Mouse (Mus musculus): ENCODE measurements around the gene Gatb. TPM values are rescaled to one million over a fixed set of nuclear protein-coding genes. Genes with fewer than 3 reads are reported as not detected.

Gatb gene
- total RNA-seq, 2 experiments from 2014 or later, result 16.0 to 16.7 TPM

DNA sequence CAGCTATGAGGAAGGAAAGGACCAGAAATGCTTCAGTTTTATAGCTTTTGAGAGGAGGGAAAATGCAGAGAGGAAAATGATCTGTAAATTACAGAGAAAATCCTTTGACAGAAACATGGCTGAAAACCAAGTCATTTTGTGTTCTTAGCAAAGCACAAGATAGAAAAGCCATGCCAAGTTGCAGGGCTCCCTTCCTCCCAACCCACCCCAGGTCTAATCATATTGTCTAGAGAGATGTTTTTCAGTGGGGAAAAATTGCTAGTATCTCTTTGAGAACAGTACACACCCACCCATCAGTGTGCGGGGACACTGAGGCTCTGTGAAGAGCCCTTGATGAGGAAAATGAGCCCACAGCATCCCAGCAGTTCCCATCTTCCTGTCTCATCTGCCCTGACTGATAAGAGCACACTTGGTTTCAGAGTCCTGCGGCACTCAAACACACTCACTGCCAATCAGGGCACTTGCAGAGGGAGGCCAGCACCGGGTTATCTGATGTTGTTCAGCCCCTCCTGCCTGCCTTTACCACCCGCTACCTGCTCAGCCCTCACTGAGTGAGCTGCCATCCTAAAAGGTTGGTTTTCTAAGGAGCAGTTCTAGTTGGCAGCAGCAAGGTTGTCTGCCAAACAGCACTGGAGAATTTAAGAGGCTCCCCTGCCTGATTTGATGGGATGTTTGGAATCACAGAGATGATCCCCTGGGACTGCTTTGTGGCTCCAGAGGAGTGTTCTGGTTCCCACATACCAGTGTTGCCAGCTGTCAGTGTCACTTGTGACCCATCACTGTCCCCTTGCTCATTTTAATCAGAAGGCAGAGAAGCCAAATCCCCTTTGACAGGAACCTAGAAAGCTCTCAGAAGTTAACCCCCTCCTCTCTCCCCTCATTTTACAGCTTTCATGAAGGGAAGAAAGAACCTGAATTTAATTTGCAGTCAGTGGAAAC, 79.1 kb downstream of the Gatb start:
- no peak for DNase-seq (ENCODE audit: low spot score)

DNA sequence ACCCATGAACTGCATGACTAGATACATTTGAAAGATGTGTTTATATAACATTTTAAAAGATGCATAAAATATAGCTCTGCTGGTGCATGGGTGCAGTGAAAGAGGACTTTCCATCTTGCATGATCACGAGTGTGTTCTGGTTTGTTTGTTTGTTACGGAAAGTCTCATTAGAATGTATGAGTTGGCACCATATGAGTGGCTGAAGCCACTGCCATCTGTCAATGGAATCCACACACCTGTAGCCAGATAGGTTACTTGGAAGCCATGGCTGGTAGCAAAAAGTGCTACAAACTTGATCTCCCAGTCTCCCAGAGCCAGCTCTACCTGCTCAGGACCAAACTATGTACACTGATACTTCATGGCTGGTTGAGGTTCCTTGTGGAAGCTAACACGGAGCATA, 81.6 kb downstream of the Gatb start:
- DNase-seq (ENCODE audit: low spot score), result no peak

DNA sequence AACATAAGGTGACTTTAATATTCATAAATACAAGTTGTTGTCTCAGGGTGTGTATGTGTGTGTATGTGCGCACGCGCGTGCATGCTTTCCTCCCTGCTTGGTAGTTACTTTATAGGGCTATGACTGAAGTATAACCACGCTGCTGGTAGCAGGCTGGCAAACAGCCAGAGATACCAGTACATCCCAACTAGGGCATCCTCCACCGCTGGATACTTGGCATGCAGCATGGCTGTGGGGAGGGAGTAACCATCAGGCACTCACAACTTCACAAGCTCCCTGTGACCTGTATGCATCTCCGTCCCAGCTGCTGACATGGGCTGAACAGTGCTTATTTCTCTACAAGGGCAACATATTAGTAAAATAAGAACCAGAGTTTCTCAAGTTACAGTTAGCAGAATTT, 85.8 kb downstream of the Gatb start:
- no peak for DNase-seq (ENCODE audit: low spot score)

DNA sequence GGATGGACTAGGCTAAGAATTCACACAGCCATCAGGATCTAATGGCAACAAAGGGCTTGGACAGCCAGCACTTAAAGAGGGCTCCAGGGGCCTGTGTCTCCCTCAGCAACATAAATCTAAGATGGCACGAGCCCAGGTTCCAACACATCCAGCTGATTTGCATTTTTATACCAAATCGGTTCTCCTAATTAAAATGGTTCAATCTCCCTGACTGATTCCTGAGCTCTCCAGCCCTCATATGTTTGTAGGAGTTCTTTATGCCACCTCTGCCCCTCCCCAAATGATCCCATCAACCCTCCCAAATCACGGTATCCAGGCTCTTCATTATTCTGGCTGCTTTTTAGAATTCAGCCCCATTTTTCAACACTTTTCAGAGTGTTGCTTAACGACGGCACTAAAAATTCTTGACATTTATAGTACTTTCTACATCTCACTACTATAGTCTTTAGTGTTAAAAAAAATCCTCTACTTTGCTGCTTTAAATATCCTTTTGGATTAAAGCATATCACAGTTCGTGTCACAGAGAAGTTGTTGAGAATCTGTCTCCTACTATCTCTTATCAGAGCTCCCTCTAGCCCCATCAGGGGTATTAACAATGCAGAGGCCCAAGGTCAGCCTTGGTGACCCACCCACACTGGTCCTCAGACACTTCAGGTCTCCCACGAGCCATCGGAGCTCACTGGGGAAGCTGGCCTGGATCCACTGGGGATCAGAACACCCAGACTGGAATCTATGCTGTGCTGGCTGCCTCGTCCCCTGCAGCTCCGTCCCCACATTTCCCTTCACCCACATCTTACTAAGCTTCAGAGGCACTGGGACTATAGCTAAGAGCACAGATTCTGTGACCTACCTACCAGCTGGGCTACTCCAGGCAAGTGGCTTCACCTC, 88.3 kb downstream of the Gatb start:
- no peak for DNase-seq (ENCODE audit: low spot score)

DNA sequence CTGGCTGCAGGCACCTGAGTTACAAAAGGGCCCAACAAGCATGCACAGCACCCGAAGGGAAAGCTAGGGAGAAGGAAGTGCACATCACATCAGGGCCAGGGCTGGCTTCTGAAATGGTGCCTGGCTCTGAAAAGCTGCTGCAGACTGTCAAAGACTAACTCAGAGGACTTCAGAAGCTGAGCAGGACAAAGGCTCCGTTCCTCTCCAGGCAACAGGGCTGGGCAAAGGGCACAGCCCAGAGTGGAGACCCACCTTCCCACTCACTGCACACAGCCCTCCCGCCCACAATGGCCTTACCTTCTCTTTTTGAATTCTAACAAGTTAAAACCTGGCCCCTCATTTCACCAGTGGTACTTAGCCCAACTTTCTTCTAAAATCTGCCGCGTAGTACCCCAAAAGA, 89.9 kb downstream of the Gatb start:
- no peak for DNase-seq (ENCODE audit: low spot score)

DNA sequence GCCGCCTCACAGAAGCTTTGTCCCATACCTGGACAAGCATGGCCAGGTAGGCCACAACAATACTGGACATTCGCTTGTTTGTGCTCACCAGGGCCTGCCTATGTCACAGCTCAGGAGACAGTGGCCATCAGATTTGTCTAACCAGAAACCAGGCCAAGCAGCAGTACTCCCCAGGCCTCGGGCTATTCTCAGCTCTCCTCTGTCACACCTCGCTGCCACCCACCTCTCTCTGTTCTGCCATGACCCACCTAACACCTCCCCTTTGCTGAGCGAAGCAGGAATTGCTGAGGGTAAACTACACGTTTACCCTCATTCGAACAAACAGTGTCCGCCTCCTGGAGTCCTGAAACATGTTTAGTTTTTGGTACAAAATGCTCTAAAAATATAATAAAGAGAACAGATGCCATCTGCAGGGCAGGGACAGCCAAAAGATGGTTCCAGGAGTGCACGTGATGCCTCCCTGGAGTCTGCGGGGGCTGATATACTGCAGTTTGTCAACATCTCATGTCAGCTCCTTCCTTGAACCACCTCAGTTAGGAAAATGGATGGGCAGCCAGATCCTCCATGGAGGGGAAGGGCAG, 90.8 kb downstream of the Gatb start:
- DNase-seq (ENCODE audit: low spot score), result no peak

DNA sequence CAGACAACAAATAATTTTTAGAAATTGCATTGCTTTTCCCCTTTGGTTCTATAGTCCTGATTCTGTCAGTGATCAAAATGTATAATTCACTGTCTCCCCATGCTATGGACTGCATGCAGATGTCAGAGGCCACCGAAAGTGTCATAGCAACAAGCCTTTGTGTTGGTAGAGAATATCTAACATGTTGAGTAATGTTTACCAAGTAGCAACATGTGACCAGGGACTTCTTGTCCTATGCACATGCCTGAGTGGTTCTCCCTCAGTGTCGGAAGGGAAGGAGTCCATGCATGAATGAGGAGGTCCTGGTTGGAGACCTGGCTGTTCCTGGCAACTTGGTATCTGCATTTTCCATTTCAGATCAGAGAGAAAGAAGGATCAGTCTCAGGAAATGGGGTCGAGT, 92.2 kb downstream of the Gatb start:
- no peak for DNase-seq (ENCODE audit: low spot score)

DNA sequence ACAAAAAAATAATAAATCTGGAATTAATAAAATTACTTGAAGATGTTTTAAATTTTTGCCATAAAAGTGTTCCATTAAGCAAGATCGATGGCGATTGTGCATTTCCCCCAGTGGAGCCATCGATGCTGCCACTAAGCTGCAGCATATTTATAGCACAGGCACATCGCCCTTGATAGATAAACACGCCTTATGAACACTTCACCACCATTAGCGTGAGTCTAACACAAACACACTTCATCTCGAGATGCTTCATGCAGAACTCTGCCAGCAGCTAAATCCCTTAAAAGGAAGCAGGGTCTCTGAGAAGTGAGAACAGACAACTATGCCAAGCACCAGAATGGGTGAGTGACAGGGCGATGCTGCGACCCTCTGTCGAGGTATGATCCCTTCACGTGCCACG, 92.8 kb downstream of the Gatb start:
- no peak for DNase-seq (ENCODE audit: low spot score)

DNA sequence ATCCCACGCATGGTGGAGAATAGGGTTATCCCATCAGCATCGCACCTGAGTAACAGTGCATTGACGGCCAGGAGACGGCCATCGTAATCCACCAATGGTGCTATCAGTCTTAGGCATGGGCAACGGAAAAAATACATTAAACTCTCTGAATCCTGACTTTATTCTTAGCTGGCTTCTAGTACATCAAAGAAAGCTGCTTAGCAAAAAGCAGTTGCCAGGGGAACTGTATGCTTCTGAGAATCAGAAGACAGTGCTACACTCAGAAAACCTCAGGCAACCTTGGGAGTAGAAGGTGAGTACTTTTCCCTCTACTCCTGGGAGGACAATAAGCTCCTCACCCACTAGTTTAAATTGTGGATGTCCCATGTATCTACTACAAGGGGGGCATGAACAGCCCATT, 93.8 kb downstream of the Gatb start:
- no peak for DNase-seq (ENCODE audit: low spot score)

DNA sequence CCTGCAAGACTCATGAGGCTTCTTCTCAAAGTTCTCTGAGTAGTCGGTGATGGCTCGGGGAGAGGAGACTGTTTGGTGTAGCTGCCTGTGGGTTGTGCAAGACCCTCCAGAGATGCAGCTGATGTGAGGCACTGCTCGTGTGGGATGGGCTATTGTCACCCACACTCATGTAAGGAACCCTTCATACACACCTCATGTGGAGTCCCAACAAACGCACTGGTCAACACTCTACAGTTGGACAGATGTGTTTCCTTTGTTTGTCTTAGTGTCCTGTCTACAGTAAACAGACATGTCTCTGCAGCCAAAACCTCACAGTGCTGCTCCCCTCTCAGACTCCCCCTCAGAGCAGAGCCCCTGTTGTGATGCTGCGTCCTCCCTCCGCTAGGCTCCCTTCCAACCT, 95.9 kb downstream of the Gatb start:
- DNase-seq (ENCODE audit: low spot score), result no peak

DNA sequence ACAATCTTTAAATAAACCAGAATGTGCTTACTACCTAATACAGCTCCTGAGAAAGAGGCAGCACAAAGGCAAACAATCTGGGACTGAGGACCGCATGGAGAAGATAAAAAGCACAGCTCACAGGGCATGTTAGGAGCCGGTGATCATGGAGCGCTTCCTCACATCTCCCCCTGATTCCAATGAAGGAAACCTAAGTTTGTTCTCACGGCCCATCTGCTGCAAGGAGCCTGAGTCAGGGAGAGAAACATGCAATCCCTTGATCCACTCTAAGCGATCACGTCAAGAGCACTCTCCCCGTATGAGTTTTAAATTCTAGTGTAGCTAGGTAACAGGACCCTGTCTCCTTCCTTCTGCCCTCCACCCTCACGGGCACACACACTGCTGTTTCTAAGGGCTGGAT, 103.2 kb downstream of the Gatb start:
- DNase-seq (ENCODE audit: low spot score), result no peak

DNA sequence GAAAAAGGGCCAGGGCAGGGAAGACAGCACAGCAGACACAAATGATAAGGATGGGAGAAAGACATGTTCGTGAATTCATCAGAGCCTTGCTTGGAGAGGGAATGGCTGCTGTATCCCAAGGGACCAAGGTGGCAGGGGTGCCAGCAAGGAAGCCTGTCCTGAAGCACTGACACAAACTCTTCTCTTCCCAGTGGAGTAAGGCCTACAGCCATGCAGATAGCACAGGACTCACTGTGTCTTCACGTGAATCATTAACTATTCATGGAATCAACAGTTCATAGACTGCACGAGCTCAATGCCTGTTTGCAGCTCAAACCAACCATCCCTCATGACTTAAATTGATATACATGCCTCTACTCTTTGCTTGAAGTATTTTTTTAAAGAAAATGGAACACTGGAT, 104.0 kb downstream of the Gatb start:
- DNase-seq (ENCODE audit: low spot score), result no peak

DNA sequence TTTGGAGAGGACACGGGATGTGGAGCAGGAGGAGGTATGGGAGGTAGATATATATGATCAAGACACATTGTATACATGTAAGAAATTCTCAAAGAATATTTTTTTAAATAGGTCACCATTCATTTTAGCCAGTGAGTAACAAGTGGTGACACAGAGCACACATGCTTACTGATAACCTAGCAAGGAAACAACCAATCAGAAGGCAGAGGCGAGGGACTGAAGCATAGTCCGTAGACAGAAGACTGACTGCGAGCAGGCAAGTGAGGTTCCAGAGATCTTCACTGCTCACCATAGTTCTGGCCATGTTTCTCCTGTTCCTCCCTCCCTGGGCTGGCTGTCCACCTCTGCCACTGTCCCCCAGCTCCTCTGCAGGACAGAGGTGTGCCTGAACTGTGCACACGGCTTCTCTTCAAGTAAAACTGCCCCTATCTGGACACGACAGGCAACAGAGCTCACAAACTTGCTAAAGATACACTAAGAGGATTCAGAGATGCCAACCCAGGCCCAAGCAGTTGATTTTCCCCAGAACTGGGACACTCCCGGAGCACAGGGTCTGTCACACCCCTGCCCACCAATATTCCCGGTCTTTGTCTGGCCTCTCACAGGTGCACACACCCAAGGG, 105.5 kb downstream of the Gatb start:
- DNase-seq (ENCODE audit: low spot score), result no peak

DNA sequence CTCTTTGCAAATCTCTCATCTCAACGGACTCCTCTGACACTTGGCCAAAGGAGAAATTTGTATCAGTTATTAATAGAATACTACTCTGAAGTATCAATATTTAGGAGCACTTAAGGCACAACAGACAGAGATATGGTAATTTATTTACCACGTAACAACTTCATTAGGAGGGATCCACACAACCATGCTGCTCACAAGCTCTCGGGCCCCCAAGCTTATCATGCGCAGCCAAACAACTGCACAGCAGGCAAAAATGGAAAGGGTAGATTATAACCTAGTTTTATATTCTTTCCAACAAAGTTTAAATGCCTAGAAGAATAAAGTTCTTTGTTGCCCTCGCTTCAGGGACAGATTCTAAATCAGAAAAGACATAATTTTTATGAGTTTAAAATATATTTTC, 106.0 kb downstream of the Gatb start:
- DNase-seq (ENCODE audit: low spot score), result no peak

DNA sequence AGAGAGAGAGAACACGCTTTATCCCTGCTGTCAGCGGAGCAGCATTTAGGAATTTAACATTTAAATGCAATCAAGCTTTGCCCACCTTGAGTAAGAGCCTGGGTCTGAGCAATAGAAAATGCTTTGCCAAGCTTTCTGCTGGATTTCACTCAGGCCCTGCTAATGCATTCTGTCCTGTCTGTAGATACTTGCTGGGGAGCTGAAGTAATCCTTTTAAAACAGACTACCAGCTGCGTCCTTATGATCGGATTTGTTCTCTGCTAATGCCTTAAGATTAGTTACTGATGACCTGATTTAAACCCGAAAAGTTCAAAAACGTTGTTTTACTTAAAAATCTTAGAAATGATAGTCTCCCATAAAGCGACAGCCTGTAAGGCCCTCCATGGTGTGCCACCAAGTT, 107.2 kb downstream of the Gatb start:
- no peak for DNase-seq (ENCODE audit: low spot score)

DNA sequence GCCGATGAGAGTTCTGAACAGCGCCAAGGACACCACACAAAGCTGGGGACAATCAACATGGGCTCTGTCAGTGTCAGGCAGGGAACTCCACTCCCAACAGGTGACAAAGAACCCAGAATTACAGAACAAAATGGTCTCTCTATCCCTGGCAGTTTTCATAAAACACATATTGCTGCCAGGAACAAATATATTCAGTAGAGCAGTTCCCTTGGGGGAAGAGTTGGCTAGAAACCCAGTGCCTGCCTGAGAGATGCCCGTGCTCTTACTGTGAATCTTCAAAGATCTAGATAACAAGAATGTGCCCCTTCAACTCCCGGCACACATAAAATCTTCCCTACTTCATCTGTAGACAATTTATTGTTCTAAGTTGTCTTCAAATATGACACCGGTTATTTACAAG, 109.7 kb downstream of the Gatb start:
- DNase-seq (ENCODE audit: low spot score), result no peak

DNA sequence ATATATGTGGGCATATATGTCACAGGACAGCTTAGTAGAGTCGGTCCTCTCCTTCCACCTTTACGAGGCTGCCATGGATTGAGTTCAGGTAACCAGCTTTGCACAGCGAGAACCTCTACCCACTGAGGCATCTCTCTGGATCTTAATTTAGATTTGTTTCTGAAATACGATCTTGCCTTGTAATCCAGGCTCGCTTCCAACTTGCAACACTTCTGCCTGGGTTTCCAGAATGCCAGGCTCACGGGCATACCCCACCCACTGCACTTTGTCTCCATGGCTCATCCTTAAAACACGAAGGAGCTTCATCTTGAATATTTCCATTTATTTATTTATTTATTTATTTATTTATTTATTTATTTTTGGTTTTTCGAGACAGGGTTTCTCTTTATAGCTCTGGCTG, 111.4 kb downstream of the Gatb start:
- peak; percentile 82 for DNase-seq (ENCODE audit: low spot score)

DNA sequence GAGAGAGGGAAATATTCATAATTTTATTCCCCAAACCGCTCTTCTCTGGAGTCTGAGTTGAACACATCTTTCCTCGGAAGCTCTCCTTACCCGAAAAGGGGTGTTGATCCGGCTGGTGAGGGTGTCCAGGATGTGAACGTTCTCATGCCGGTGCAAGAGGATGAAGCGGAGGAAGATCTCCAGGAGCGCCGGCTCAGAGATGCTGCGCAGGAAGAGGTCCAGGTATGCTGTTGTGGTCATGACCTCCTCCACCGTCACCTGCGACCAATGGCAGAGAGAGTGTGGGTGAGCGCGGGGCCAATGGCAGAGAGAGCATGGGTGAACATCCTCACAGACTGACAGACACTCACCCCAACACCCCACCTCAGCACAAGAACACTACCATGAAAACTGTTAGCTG, 114.4 kb downstream of the Gatb start:
- no peak for DNase-seq (ENCODE audit: low spot score)

DNA sequence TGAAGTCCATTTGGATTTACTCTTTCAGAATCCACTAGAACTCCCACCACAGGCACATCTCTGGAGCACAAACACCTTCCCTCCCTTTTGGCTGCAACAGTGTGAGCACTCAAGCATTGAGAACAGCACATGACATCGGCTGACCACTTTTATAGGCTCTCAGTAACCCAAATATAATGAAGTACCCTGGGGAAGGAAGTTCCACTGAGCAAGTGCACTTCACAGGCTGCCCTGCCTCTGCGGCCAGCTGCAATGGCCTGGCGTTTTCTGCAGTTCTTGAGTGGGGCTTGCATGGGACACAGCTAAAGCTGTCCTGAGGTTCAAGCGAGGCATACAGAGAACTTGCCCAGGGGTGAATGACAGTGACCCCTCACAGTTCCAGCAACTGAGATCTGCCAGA, 117.2 kb downstream of the Gatb start:
- DNase-seq (ENCODE audit: low spot score), result no peak

DNA sequence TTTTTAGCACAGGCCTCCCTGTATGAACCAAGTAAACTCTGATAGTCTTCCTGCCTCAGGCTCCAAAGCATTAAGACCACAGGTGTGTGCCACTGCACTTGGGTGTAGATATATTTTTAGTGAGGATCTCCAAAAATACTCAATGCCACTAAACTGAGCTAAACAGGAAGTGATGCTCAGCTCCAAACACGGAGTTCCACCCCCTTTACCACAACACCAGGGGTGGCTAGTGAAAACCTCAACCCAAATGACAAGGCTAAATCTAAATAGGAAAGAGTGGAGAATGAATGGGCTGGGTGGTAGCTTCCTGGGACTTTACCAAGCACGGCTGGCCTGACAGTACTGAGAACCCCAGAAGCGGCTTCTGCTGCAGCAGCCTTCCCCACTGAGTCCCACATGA, 119.1 kb downstream of the Gatb start:
- DNase-seq (ENCODE audit: low spot score), result no peak

DNA sequence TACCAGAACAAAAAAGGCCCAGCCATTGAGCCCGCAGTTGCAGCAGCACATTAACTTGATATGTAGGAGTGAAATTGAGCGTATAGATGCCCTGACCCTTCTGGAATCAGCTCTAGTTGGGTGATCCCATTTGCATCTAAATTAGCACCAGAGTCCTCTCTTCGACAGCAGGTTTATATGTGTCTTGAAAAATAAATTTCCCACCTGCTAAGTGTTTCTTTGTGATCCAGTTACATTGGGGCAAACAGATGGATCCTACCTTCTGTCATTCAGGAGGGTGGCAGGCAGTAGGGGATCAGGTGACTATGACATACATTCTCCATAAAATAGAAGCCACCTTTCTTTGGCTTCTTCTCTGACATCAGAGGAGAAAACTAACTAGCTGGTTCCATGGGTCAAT, 121.1 kb downstream of the Gatb start:
- no peak for DNase-seq (ENCODE audit: low spot score)

DNA sequence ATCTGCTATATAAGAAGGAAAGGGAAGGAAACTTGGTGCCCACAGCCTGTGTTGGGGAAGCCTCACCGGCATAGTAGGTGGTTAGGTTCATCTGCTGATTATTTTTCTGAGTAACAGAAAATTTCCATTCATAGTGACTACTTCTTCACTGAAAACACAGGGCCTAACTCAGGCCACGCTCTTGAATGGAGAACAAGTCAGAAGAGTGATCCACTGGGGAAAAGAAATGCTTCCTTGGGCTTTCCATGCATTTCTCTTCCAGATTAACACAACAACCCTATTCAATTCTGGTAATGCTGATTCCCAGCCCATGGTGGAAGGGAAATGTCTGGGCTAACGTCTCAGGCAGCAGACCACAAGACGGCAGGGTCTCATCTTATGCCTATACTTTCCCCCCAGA, 124.6 kb downstream of the Gatb start:
- DNase-seq (ENCODE audit: low spot score), result no peak
